Mouse (Mus musculus) spleen, adult 2 months (tissue): ENCODE results near the gene Tex29. TPM values are rescaled to one million over a fixed set of nuclear protein-coding genes. Genes with fewer than 3 reads are reported as not detected.

Source experiments
- DNase-seq, 2 experiments: peaks; one replicate each; pipeline versions ENCODE4 v3.0.0 to v3.0.0-alpha.2; 2012 to 2021; ENCODE audit warnings: low spot score in 2 of 2, low read depth in 1 of 2
- H3K27ac ChIP-seq: fragments of 200-500 bp; 2 replicates; pipeline ENCODE4 v1.5.1; 2012; ENCODE audit warnings: low read length, inconsistent platforms; ENCODE audit not compliant: insufficient read depth
- H3K27me3 ChIP-seq: fragments of 200-500 bp; 2 replicates; pipeline ENCODE4 v1.6.1; 2012; ENCODE audit warnings: mild to moderate bottlenecking, moderate library complexity, low read length, inconsistent platforms; ENCODE audit not compliant: control insufficient read depth, insufficient read depth
- H3K36me3 ChIP-seq: fragments of 200-500 bp; 2 replicates; pipeline ENCODE4 v1.6.1; 2012; ENCODE audit warnings: mild to moderate bottlenecking, low read length, inconsistent platforms; ENCODE audit not compliant: control insufficient read depth, insufficient read depth
- H3K4me1 ChIP-seq: fragments of 200-500 bp; 2 replicates; pipeline ENCODE4 v1.6.1; 2011; ENCODE audit warnings: inconsistent platforms; ENCODE audit not compliant: control insufficient read depth, insufficient read depth, insufficient read length
- H3K4me3 ChIP-seq: fragments of 200-500 bp; 2 replicates; pipeline ENCODE4 v1.5.1; 2011; ENCODE audit warnings: mild to moderate bottlenecking, inconsistent platforms; ENCODE audit not compliant: insufficient read depth, insufficient read length; ENCODE audit errors: extremely low read depth
- CTCF ChIP-seq: fragments of 200-500 bp; IDR thresholded peaks from 2 replicates; pipeline ENCODE4 v1.5.1; 2011; ENCODE audit warnings: mild to moderate bottlenecking, inconsistent platforms; ENCODE audit not compliant: insufficient read depth, insufficient read length, insufficient replicate concordance; ENCODE audit errors: extremely low read depth
- POLR2A ChIP-seq: fragments of 200-500 bp; IDR thresholded peaks from 2 replicates; pipeline ENCODE4 v1.6.1; 2011; ENCODE audit warnings: low read depth, low read length, inconsistent platforms
- WGBS: fragments of 180-500 bp; shearing (Covaris S2); methylation state at CpG from one replicate; pipeline ENCODE4 v1.1.7; 2018; 5-methylcytosine and 5-hydroxymethylcytosine counted together
- polyA plus RNA-seq: library from polyadenylated mRNA; depleted of rRNA; stranded (reverse); fragments of >200 nt; gene quantifications from 2 replicates; pipeline ENCODE4 v1.2.3, GENCODE M21; 2012

Gene Tex29
- polyA plus RNA-seq, 1 experiment, result not detected

DNA sequence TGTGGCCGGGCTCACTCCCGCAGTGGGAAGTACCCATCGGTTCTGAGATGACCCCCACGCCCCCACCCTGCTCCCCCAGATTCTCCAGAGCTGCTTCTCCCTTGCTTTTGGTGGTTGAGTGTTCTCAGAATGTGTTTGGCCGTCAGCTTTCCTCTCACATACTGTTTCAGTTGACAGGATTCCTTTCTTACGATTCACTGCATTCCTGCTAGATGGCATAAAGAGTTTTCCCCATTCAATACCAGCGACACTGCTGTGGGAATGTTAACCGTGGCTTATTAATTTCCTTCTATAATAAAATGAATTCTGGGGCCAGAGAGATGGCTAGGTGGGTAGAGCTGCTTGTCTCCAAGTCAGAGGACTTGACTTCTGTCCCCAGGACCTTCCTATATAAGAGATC is 38.7 kb upstream of the Tex29 start:
- TF ChIP-seq POLR2A (no peak), CTCF (no peak)

GRCm38 (mm10) chr8:11804914-11805313 is 35.4 kb upstream of the Tex29 start:
- DNase-seq, result no peak
- Histone ChIP-seq H3K27me3 (no peaks in the 10 kb centered on the region), H3K27ac (no peak overlapping the region), H3K4me1 (no peaks in the 10 kb centered on the region), H3K36me3 (peaks cover 35% of the 10 kb centered on the region), H3K4me3 (no peak overlapping the region)
- WGBS, result 84% methylated on average over 4 of the region's 4 CpGs
- TF ChIP-seq CTCF, result no peak
- no peak for TF ChIP-seq POLR2A

More for the DNA sequence above, 38.7 kb upstream of the Tex29 start:
- no peaks in the 10 kb centered on the region for H3K27me3 ChIP-seq
- 92% methylated on average over 8 of the region's 8 CpGs for WGBS
- no peak for DNase-seq
- peaks cover 19% of the 10 kb centered on the region for H3K36me3 ChIP-seq
- no peak overlapping the region for H3K4me3 ChIP-seq
- no peak overlapping the region for H3K27ac ChIP-seq
- no peaks in the 10 kb centered on the region for H3K4me1 ChIP-seq

DNA sequence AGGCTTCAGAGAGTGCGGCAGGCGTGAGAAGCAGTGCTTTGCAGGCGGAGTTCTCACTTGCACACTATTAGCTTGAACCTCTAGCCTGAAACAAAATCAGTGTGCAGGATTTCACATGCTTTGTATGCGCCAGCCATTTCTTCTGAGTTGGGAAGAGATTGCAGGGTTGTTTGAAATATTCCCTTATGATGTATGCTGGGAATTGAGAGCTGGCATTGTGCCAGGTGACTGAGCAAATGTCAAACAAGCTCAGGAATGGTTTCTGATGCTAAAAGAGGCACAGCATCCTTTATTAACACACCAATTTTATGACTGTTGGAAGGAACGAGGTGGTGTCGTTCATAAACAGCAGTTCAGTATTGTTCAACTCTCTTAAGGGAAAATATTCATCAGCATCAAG is 34.0 kb upstream of the Tex29 start:
- no peaks in the 10 kb centered on the region for H3K4me1 ChIP-seq
- no peak overlapping the region for H3K27ac ChIP-seq
- no peak for DNase-seq
- H3K27me3 ChIP-seq, result no peaks in the 10 kb centered on the region
- no peak for TF ChIP-seq POLR2A
- no peak for TF ChIP-seq CTCF
- no peak overlapping the region for H3K4me3 ChIP-seq
- H3K36me3 ChIP-seq, result peaks cover 38% of the 10 kb centered on the region
- 94% methylated on average over 6 of the region's 6 CpGs for WGBS

DNA sequence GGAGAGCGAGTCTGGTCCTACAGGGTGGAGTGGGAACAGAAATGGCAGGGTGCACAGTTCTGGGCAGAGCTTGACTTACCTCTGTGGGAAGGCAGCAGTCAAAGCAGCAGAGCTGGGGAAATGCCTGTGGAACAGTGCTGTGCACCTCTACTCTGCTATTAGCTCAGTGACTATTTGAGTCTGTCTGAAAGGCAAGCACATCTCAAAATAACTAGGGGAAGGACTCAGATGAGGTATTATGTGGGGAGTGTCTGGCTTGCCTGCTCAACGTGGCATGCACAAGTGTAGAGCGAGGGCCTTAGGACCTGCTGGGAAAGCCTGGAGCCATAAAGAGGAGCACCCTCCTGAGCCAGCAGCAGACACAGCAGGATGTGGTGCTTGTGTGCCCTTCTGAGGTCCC is 32.9 kb upstream of the Tex29 start:
- Histone ChIP-seq H3K27ac (no peak overlapping the region), H3K4me1 (no peaks in the 10 kb centered on the region), H3K36me3 (peaks cover 36% of the 10 kb centered on the region), H3K27me3 (no peaks in the 10 kb centered on the region), H3K4me3 (no peak overlapping the region)
- TF ChIP-seq CTCF (no peak), POLR2A (no peak)
- DNase-seq, result no peak
- 92% methylated on average over 3 of the region's 3 CpGs for WGBS

DNA sequence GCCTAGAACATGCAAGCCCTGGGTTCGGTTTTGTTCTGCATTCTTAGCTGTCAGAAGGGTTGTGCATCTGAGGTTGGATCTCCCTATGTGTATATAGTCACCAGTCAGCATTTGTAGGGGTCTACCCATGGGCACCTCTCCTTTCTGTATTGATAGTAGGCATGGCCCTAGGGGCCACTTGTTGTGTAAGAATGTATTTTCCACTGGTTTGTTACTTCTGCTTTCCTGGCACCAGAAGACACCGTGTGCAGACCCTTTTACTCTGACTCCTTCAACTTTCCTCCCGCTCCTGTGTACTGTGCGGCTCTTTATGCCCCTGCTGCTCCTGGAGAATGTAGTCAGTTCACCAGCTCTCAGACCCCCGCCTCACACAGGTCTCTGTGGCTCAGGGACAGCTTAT is 32.2 kb upstream of the Tex29 start:
- Histone ChIP-seq H3K36me3 (peaks cover 35% of the 10 kb centered on the region), H3K27me3 (no peaks in the 10 kb centered on the region), H3K4me1 (no peaks in the 10 kb centered on the region), H3K4me3 (no peak overlapping the region), H3K27ac (no peak overlapping the region)
- 87% methylated on average over 5 of the region's 5 CpGs for WGBS
- DNase-seq, result no peak
- TF ChIP-seq CTCF (no peak), POLR2A (no peak)

DNA sequence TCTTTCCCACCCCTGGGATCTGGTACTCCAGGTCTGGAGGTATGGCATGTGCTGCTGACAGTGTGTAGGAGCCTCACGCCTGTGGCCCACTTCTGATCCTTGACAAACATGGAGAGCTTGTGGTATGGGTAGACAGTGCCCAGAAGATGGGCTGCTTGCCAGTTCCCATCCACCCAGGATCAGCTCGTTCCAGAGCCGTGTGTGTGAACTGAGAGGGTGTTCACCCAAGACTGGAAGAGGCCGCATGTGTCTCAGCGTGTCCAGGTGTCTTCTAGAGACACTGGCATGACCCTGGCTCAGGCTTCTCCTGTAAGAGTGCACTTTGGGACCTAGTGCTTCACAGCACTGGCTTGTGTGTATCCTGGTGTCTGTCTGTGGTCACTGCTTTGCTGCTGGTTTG is 29.8 kb upstream of the Tex29 start:
- DNase-seq, result no peak
- 94% methylated on average over 5 of the region's 5 CpGs for WGBS
- H3K4me3 ChIP-seq, result no peak overlapping the region
- TF ChIP-seq CTCF (no peak), POLR2A (no peak)
- H3K4me1 ChIP-seq, result no peaks in the 10 kb centered on the region
- H3K36me3 ChIP-seq, result peaks cover 49% of the 10 kb centered on the region
- H3K27me3 ChIP-seq, result no peaks in the 10 kb centered on the region
- no peak overlapping the region for H3K27ac ChIP-seq

GRCm38 (mm10) chr8:11813801-11814200 is 26.5 kb upstream of the Tex29 start:
- Histone ChIP-seq H3K4me1 (no peaks in the 10 kb centered on the region), H3K27me3 (no peaks in the 10 kb centered on the region), H3K27ac (no peak overlapping the region), H3K36me3 (peaks cover 53% of the 10 kb centered on the region), H3K4me3 (no peak overlapping the region)
- TF ChIP-seq POLR2A, result no peak
- no peak for TF ChIP-seq CTCF
- 91% methylated on average over 7 of the region's 7 CpGs for WGBS
- no peak for DNase-seq
